Mouse (Mus musculus): ENCODE measurements around the gene Mag. TPM values are rescaled to one million over a fixed set of nuclear protein-coding genes. Genes with fewer than 3 reads are reported as not detected.
"Not testable (repeated sequence)": the region's sequence is repeated elsewhere in the genome, so short reads cannot be mapped to it uniquely, and the experiment has no call there.

Gene Mag
- total and polyA plus RNA-seq, 3 experiments, result not detected

DNA sequence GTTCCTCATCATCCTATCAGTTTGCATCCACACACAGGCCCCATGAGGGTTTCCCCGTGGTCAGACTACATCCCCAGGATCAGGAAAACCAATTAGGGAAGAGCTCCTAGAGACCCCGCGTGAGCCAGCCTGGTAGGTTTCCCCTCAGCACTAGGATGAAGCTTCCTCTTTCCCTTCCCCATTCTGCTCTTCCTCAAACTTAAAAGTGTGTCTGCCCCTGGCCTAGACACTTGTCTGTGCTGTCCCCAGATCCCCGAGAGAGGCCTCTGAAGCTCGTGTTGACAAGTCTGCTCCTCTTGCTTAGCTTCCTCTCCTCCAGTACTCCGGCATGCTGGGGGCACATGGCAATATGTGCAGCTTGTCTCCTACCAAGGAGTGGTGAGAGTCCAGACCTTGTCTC is 38.8 kb upstream of the Mag start:
- no peaks in the 10 kb centered on the region for H3K27me3 ChIP-seq (ENCODE audit: insufficient read depth, low read length)
- DNase-seq (ENCODE audit: low spot score), result peak; percentile 15
- H3K4me3 ChIP-seq (ENCODE audit: low read depth, low read length), result no peak overlapping the region
- peaks cover 78% of the 10 kb centered on the region for H3K36me3 ChIP-seq (replicated peaks)
- ATAC-seq (ENCODE audit: extremely low read depth, insufficient number of reproducible peaks, low FRiP score, poor library complexity, severe bottlenecking), result no peak
- no peaks in the 10 kb centered on the region for H3K9me3 ChIP-seq (replicated peaks)
- no peak for TF ChIP-seq GATA2 (IDR thresholded peaks at IDR 0.05; ENCODE audit: borderline replicate concordance, low read depth, low read length)
- peaks cover 41% of the 10 kb centered on the region for H3K4me1 ChIP-seq (ENCODE audit: insufficient read depth, low read depth, low read length)

GRCm38 (mm10) chr7:30952441-30953265 is 38.0 kb upstream of the Mag start:
- ATAC-seq (ENCODE audit: extremely low read depth, insufficient number of reproducible peaks, low FRiP score, poor library complexity, severe bottlenecking), result no peak
- peaks cover 33% of the 10 kb centered on the region for H3K4me1 ChIP-seq (ENCODE audit: insufficient read depth, low read depth, low read length)
- no peaks in the 10 kb centered on the region for H3K9me3 ChIP-seq (replicated peaks)
- H3K4me3 ChIP-seq (ENCODE audit: low read depth, low read length), result no peak overlapping the region
- H3K36me3 ChIP-seq (replicated peaks), result peaks cover 75% of the 10 kb centered on the region
- no peak for DNase-seq (ENCODE audit: low spot score)
- TF ChIP-seq GATA2 (IDR thresholded peaks at IDR 0.05; ENCODE audit: borderline replicate concordance, low read depth, low read length) (no peak), TAL1 (conservative IDR thresholded peaks at IDR 0.05; ENCODE audit: low read depth, low read length) (no peak), CTCF (IDR thresholded peaks at IDR 0.05; ENCODE audit: low read depth, low read length) (no peak), POLR2AphosphoS5 (IDR thresholded peaks at IDR 0.05; ENCODE audit: insufficient replicate concordance, low read depth, low read length) (no peak), GATA1 (IDR thresholded peaks at IDR 0.05; ENCODE audit: borderline replicate concordance, low read length) (no peak)
- no peaks in the 10 kb centered on the region for H3K27me3 ChIP-seq (ENCODE audit: insufficient read depth, low read length)

- not testable (repeated sequence) for ATAC-seq (ENCODE audit: extremely low read depth, insufficient number of reproducible peaks, low FRiP score, poor library complexity, severe bottlenecking)
These were observed 35.2 kb upstream of the Mag start for GRCm38 (mm10) chr7:30949902-30950301.

GRCm38 (mm10) chr7:30945876-30946275 is 31.2 kb upstream of the Mag start:
- Histone ChIP-seq H3K4me1 (ENCODE audit: insufficient read depth, low read depth, low read length) (peaks cover 9% of the 10 kb centered on the region), H3K4me3 (ENCODE audit: low read depth, low read length) (no peak overlapping the region), H3K9me3 (replicated peaks) (no peaks in the 10 kb centered on the region), H3K27me3 (ENCODE audit: insufficient read depth, low read length) (no peaks in the 10 kb centered on the region; the same call in 1 of the 2 replicates), H3K36me3 (replicated peaks) (peaks cover 47% of the 10 kb centered on the region)
- no peak for DNase-seq (ENCODE audit: low spot score)
- TF ChIP-seq POLR2AphosphoS5 (IDR thresholded peaks at IDR 0.05; ENCODE audit: insufficient replicate concordance, low read depth, low read length), result no peak
- TF ChIP-seq TAL1 (conservative IDR thresholded peaks at IDR 0.05; ENCODE audit: low read depth, low read length), result no peak
- no peak for TF ChIP-seq CTCF (IDR thresholded peaks at IDR 0.05; ENCODE audit: low read depth, low read length)
- no peak for TF ChIP-seq GATA1 (IDR thresholded peaks at IDR 0.05; ENCODE audit: borderline replicate concordance, low read length)
- no peak for ATAC-seq (ENCODE audit: extremely low read depth, insufficient number of reproducible peaks, low FRiP score, poor library complexity, severe bottlenecking)

More at GRCm38 (mm10) chr7:30949902-30950301, 35.2 kb upstream of the Mag start:
- H3K27me3 ChIP-seq (ENCODE audit: insufficient read depth, low read length); DNase-seq (ENCODE audit: low spot score); H3K4me3 ChIP-seq (ENCODE audit: low read depth, low read length); H3K9me3 ChIP-seq (replicated peaks): not testable (repeated sequence)
- Histone ChIP-seq H3K4me1 (ENCODE audit: insufficient read depth, low read depth, low read length) (peaks cover 26% of the 10 kb centered on the region), H3K36me3 (replicated peaks) (peaks cover 84% of the 10 kb centered on the region)

DNA sequence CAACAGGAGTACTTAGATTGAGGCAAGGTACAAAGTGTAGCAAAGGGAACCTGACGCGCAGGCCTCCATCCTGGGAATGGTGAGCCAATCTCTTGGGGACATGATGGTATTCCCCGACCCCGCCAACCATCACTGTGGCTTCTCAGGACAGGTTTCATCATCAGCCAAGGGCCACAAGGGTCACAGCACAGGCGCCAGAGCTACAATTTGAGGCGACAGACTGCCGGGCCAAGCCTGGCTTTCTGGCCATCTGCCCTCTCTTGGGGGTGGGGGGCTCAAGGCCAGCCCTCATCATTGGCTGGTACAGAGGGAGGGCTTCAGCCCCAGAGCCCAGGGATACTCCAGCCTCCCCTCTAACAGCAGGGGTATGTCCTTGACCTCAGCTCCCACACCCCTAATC is 30.8 kb upstream of the Mag start:
- H3K9me3 ChIP-seq (replicated peaks); H3K4me1 ChIP-seq (ENCODE audit: insufficient read depth, low read depth, low read length); DNase-seq (ENCODE audit: low spot score); H3K27me3 ChIP-seq (ENCODE audit: insufficient read depth, low read length); ATAC-seq (ENCODE audit: extremely low read depth, insufficient number of reproducible peaks, low FRiP score, poor library complexity, severe bottlenecking); H3K4me3 ChIP-seq (ENCODE audit: low read depth, low read length): not testable (repeated sequence)
- peaks cover 42% of the 10 kb centered on the region for H3K36me3 ChIP-seq (replicated peaks)

- not testable (repeated sequence) for ATAC-seq (ENCODE audit: extremely low read depth, insufficient number of reproducible peaks, low FRiP score, poor library complexity, severe bottlenecking); H3K27me3 ChIP-seq (ENCODE audit: insufficient read depth, low read length); H3K4me3 ChIP-seq (ENCODE audit: low read depth, low read length); H3K9me3 ChIP-seq (replicated peaks); H3K4me1 ChIP-seq (ENCODE audit: insufficient read depth, low read depth, low read length); DNase-seq (ENCODE audit: low spot score)
- H3K36me3 ChIP-seq (replicated peaks), result peaks cover 35% of the 10 kb centered on the region
These were observed 30.0 kb upstream of the Mag start for GRCm38 (mm10) chr7:30944706-30945105.

DNA sequence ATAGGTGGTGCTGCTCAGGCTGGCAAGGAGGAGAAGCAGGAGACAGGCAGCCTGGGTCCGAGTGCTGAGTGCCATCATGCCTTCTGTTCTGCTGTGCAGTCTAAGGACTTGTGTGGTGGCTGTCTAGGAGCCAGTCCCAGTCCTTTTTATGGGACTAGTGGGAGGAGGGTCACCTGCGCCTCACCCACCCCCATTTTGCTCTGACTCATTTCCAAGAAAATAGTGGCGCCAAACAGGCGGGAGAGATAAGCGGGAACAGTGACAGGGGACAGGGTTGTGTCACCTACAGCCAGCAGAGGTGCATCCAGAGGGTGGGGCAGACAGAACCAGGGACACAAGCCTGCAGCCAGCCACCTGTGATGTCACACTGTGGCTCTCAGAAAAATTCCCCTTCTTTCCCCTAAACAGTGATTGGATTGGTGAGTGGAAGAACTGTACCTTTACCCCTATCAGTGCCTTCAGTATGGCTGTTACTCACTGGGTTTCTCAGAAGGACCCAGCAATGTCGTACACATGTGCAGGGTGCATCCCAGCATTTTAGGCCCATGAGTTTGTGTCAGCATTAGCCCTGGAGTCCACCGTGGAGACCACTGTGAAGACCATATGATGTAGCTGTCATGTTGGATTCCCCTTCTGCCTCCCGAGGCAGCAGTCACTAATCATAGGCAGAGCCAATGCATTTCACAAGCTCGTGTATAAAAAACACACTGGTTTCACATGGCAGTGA is 29.4 kb upstream of the Mag start, which contains the start of gene Hamp:
Hamp (minus strand) TSS at position 124 of the 727 bp plus-strand sequence.
- TF ChIP-seq CTCF (IDR thresholded peaks at IDR 0.05; ENCODE audit: low read depth, low read length), result no peak
- TF ChIP-seq GATA1 (IDR thresholded peaks at IDR 0.05; ENCODE audit: borderline replicate concordance, low read length), result no peak
- TF ChIP-seq TAL1 (conservative IDR thresholded peaks at IDR 0.05; ENCODE audit: low read depth, low read length), result no peak
- H3K4me3 ChIP-seq (ENCODE audit: low read depth, low read length), result no peak within 1 kb of the TSS
- no peak for DNase-seq (ENCODE audit: low spot score)
- H3K36me3 ChIP-seq (replicated peaks), result peaks cover 29% of the 10 kb centered on the region
- no peak for ATAC-seq (ENCODE audit: extremely low read depth, insufficient number of reproducible peaks, low FRiP score, poor library complexity, severe bottlenecking)
- peaks cover 7% of the 10 kb centered on the region for H3K4me1 ChIP-seq (ENCODE audit: insufficient read depth, low read depth, low read length)
- H3K27me3 ChIP-seq (ENCODE audit: insufficient read depth, low read length), result no peaks in the 10 kb centered on the region; the same call in 1 of the 2 replicates
- H3K9me3 ChIP-seq (replicated peaks), result no peaks in the 10 kb centered on the region

DNA sequence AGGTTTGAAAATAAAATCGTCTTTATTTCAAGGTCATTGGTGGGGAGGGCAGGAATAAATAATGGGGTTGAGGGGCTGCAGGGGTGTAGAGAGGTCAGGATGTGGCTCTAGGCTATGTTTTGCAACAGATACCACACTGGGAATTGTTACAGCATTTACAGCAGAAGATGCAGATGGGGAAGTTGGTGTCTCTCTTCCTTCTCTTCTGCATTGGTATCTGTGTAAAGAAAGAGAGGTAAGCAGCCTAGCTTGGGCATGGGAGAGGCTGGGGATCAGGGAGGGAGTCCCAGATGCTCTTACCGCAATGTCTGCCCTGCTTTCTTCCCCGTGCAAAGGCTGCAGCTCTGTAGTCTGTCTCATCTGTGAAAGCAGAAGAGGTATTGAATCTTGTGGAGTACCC is 27.7 kb upstream of the Mag start:
- DNase-seq (ENCODE audit: low spot score); H3K4me1 ChIP-seq (ENCODE audit: insufficient read depth, low read depth, low read length); H3K4me3 ChIP-seq (ENCODE audit: low read depth, low read length); H3K27me3 ChIP-seq (ENCODE audit: insufficient read depth, low read length); ATAC-seq (ENCODE audit: extremely low read depth, insufficient number of reproducible peaks, low FRiP score, poor library complexity, severe bottlenecking); H3K9me3 ChIP-seq (replicated peaks): not testable (repeated sequence)
- peaks cover 17% of the 10 kb centered on the region for H3K36me3 ChIP-seq (replicated peaks)

GRCm38 (mm10) chr7:30940070-30940469 is 25.4 kb upstream of the Mag start:
- H3K4me1 ChIP-seq (ENCODE audit: insufficient read depth, low read depth, low read length); ATAC-seq (ENCODE audit: extremely low read depth, insufficient number of reproducible peaks, low FRiP score, poor library complexity, severe bottlenecking); H3K4me3 ChIP-seq (ENCODE audit: low read depth, low read length); H3K36me3 ChIP-seq (replicated peaks); H3K27me3 ChIP-seq (ENCODE audit: insufficient read depth, low read length); DNase-seq (ENCODE audit: low spot score); H3K9me3 ChIP-seq (replicated peaks): not testable (repeated sequence)

- ATAC-seq (ENCODE audit: extremely low read depth, insufficient number of reproducible peaks, low FRiP score, poor library complexity, severe bottlenecking); H3K4me3 ChIP-seq (ENCODE audit: low read depth, low read length); H3K36me3 ChIP-seq (replicated peaks); H3K9me3 ChIP-seq (replicated peaks); H3K4me1 ChIP-seq (ENCODE audit: insufficient read depth, low read depth, low read length); H3K27me3 ChIP-seq (ENCODE audit: insufficient read depth, low read length); DNase-seq (ENCODE audit: low spot score): not testable (repeated sequence)
These were observed 20.9 kb upstream of the Mag start for GRCm38 (mm10) chr7:30935422-30936099.

Data from G1E (cell line).